Mouse (Mus musculus) heart, embryonic 16.5 days (tissue): ENCODE measurements around the gene Wnt9a. TPM values are rescaled to one million over a fixed set of nuclear protein-coding genes. Genes with fewer than 3 reads are reported as not detected.

Source experiments
- ATAC-seq: fragments of 200-750 bp; cut with Nextera tagmentation; replicated peaks from 2 replicates; pipeline ENCODE4 v1.8.0; 2017; ENCODE audit warnings: moderate number of reproducible peaks; ENCODE audit not compliant: insufficient read depth, low FRiP score; ENCODE audit errors: extremely low read depth
- H3K27ac ChIP-seq: fragments of 300-500 bp; sonication (generic); 2 replicates; pipeline ENCODE4 v1.5.1; 2014; ENCODE audit warnings: mild to moderate bottlenecking, low read length, control low read depth, moderate library complexity
- H3K27me3 ChIP-seq: fragments of 300-500 bp; sonication (generic); 2 replicates; pipeline ENCODE4 v1.6.1; 2014; ENCODE audit warnings: low read length, mixed read lengths; ENCODE audit not compliant: control insufficient read depth, insufficient read depth
- H3K36me3 ChIP-seq: fragments of 300-500 bp; sonication (generic); 2 replicates; pipeline ENCODE4 v1.6.1; 2014; ENCODE audit not compliant: control insufficient read depth, insufficient read depth
- H3K4me1 ChIP-seq: fragments of 300-500 bp; sonication (generic); 2 replicates; pipeline ENCODE4 v1.6.1; 2014; ENCODE audit warnings: low read length, mixed read lengths; ENCODE audit not compliant: control insufficient read depth, insufficient read depth
- H3K4me2 ChIP-seq: fragments of 300-500 bp; sonication (generic); 2 replicates; pipeline ENCODE4 v1.6.1; 2014; ENCODE audit warnings: low read depth, mild to moderate bottlenecking, control low read depth, low read length
- H3K4me3 ChIP-seq: fragments of 300-500 bp; sonication (generic); 2 replicates; pipeline ENCODE4 v1.5.1; 2014; ENCODE audit warnings: mild to moderate bottlenecking, control low read depth, low read length
- H3K9ac ChIP-seq: fragments of 300-500 bp; sonication (generic); 2 replicates; pipeline ENCODE4 v1.6.1; 2014; ENCODE audit warnings: low read length, control low read depth
- H3K9me3 ChIP-seq: fragments of 300-500 bp; sonication (generic); replicated peaks from 2 replicates; pipeline ENCODE4 v1.6.1; 2016; ENCODE audit warnings: low read length; ENCODE audit not compliant: control insufficient read depth
- WGBS: fragments of 180-500 bp; shearing (Covaris S2); extraction: QIAGEN DNeasy Blood & Tissue Kit; methylation state at CpG from one replicate; pipeline ENCODE4 v1.1.7; 2014; 5-methylcytosine and 5-hydroxymethylcytosine counted together
- polyA plus RNA-seq: library from polyadenylated mRNA; unstranded; fragments of >200 nt; fragmentation: Nextera tagmentation; extraction: Ambion mirVana; gene quantifications from 2 replicates; pipeline ENCODE4 v1.2.1, GENCODE M21; 2015

Wnt9a gene
- polyA plus RNA-seq, 1 experiment from 2014 or later: 2.7 TPM

GRCm38 (mm10) chr11:59274184-59274583, 32.5 kb upstream of the Wnt9a start:
- no peak overlapping the region for H3K4me2 ChIP-seq
- ATAC-seq: no peak
- no peak overlapping the region for H3K4me3 ChIP-seq
- peaks cover 24% of the 10 kb centered on the region for H3K27me3 ChIP-seq
- no peaks in the 10 kb centered on the region for H3K4me1 ChIP-seq
- H3K9me3 ChIP-seq: no peaks in the 10 kb centered on the region
- no peak overlapping the region for H3K9ac ChIP-seq
- H3K27ac ChIP-seq: no peak overlapping the region
- 64% methylated on average over 3 of the region's 3 CpGs for WGBS
- no peaks in the 10 kb centered on the region for H3K36me3 ChIP-seq

GRCm38 (mm10) chr11:59276877-59277276, 29.9 kb upstream of the Wnt9a start:
- 19% methylated on average over 2 of the region's 2 CpGs for WGBS
- no peak for ATAC-seq
- H3K4me2 ChIP-seq: no peak overlapping the region
- no peaks in the 10 kb centered on the region for H3K36me3 ChIP-seq
- no peak overlapping the region for H3K4me3 ChIP-seq
- H3K27me3 ChIP-seq: peaks cover 45% of the 10 kb centered on the region
- H3K9me3 ChIP-seq: no peaks in the 10 kb centered on the region
- H3K27ac ChIP-seq: no peak overlapping the region
- H3K4me1 ChIP-seq: no peaks in the 10 kb centered on the region
- no peak overlapping the region for H3K9ac ChIP-seq

GRCm38 (mm10) chr11:59278047-59278446, 28.7 kb upstream of the Wnt9a start:
- Histone ChIP-seq H3K36me3 (no peaks in the 10 kb centered on the region), H3K9ac (no peak overlapping the region), H3K4me2 (no peak overlapping the region), H3K27ac (no peak overlapping the region), H3K9me3 (no peaks in the 10 kb centered on the region), H3K4me3 (no peak overlapping the region), H3K4me1 (peaks cover 2% of the 10 kb centered on the region), H3K27me3 (peaks cover 48% of the 10 kb centered on the region)
- WGBS: 59% methylated on average over 4 of the region's 4 CpGs
- ATAC-seq: no peak

GRCm38 (mm10) chr11:59282111-59282510, 24.6 kb upstream of the Wnt9a start:
- H3K9ac ChIP-seq: no peak overlapping the region
- WGBS: 51% methylated on average over 5 of the region's 5 CpGs
- no peak for ATAC-seq
- no peak overlapping the region for H3K27ac ChIP-seq
- H3K27me3 ChIP-seq: peaks cover 57% of the 10 kb centered on the region
- H3K4me1 ChIP-seq: peaks cover 12% of the 10 kb centered on the region
- no peak overlapping the region for H3K4me2 ChIP-seq
- H3K9me3 ChIP-seq: no peaks in the 10 kb centered on the region
- H3K4me3 ChIP-seq: no peak overlapping the region
- no peaks in the 10 kb centered on the region for H3K36me3 ChIP-seq

- Histone ChIP-seq H3K27ac (no peak overlapping the region), H3K27me3 (peaks cover 63% of the 10 kb centered on the region), H3K4me3 (no peak overlapping the region), H3K4me2 (no peak overlapping the region), H3K9me3 (no peaks in the 10 kb centered on the region), H3K9ac (no peak overlapping the region), H3K36me3 (no peaks in the 10 kb centered on the region), H3K4me1 (peaks cover 12% of the 10 kb centered on the region)
- ATAC-seq: peak; percentile 89
- WGBS: 36% methylated on average over 10 of the region's 10 CpGs
Observed at GRCm38 (mm10) chr11:59282933-59283332, 23.8 kb upstream of the Wnt9a start.

GRCm38 (mm10) chr11:59284146-59284545, 22.6 kb upstream of the Wnt9a start:
- 10% methylated on average over 14 of the region's 14 CpGs for WGBS
- H3K27ac ChIP-seq: no peak overlapping the region
- no peak overlapping the region for H3K4me2 ChIP-seq
- no peaks in the 10 kb centered on the region for H3K36me3 ChIP-seq
- H3K4me1 ChIP-seq: peaks cover 12% of the 10 kb centered on the region
- no peaks in the 10 kb centered on the region for H3K9me3 ChIP-seq
- no peak overlapping the region for H3K4me3 ChIP-seq
- peaks cover 71% of the 10 kb centered on the region for H3K27me3 ChIP-seq
- no peak for ATAC-seq
- H3K9ac ChIP-seq: no peak overlapping the region

- under 1% methylated on average over 25 of the region's 25 CpGs for WGBS
- Histone ChIP-seq H3K4me2 (no peak overlapping the region), H3K27ac (no peak overlapping the region), H3K9me3 (no peaks in the 10 kb centered on the region), H3K4me3 (no peak overlapping the region), H3K27me3 (peaks cover 87% of the 10 kb centered on the region), H3K4me1 (peaks cover 3% of the 10 kb centered on the region; the same call in 1 of the 2 replicates), H3K36me3 (no peaks in the 10 kb centered on the region), H3K9ac (no peak overlapping the region)
- no peak for ATAC-seq
Observed at GRCm38 (mm10) chr11:59289706-59290105, 17.0 kb upstream of the Wnt9a start.

- Histone ChIP-seq H3K9me3 (no peaks in the 10 kb centered on the region), H3K27me3 (peaks cover 86% of the 10 kb centered on the region), H3K27ac (no peak within 1 kb of the TSS), H3K4me3 (peak within 1 kb of the TSS; percentile 31), H3K4me2 (peak within 1 kb of the TSS; percentile 53), H3K36me3 (no peaks in the 10 kb centered on the region), H3K4me1 (peaks cover 3% of the 10 kb centered on the region; the same call in 1 of the 2 replicates), H3K9ac (no peak within 1 kb of the TSS)
- ATAC-seq: no peak
- WGBS: under 1% methylated on average over 41 of the region's 60 CpGs
Observed at GRCm38 (mm10) chr11:59290702-59291303, 15.9 kb upstream of the Wnt9a start, which contains the start of gene Wnt3a. Gene Wnt3a, minus strand, starts transcription at chr11:59290752.

- peaks cover 85% of the 10 kb centered on the region for H3K27me3 ChIP-seq
- no peaks in the 10 kb centered on the region for H3K9me3 ChIP-seq
- H3K36me3 ChIP-seq: no peaks in the 10 kb centered on the region
- H3K27ac ChIP-seq: no peak overlapping the region
- H3K9ac ChIP-seq: no peak overlapping the region
- H3K4me2 ChIP-seq: no peak overlapping the region
- peak; percentile 41; the same call in 1 of the 2 replicates for ATAC-seq
- 26% methylated on average over 7 of the region's 7 CpGs for WGBS
- no peak overlapping the region for H3K4me3 ChIP-seq
- peaks cover 3% of the 10 kb centered on the region; the same call in 1 of the 2 replicates for H3K4me1 ChIP-seq
Observed at GRCm38 (mm10) chr11:59293616-59294015, 13.1 kb upstream of the Wnt9a start.
